Mouse (Mus musculus) hindbrain, embryonic 14.5 days (tissue): Measurements from ENCODE around the gene Csrp3. TPM values are rescaled to one million over a fixed set of nuclear protein-coding genes. Genes with fewer than 3 reads are reported as not detected.

ENCODE experiments used
- ATAC-seq: fragments of 200-750 bp; cut with Nextera tagmentation; 2 replicates; pipeline ENCODE4 v1.8.0; 2017; ENCODE audit warnings: moderate number of reproducible peaks, mild to moderate bottlenecking, moderate TSS enrichment, moderate library complexity; ENCODE audit not compliant: low FRiP score
- DNase-seq: peaks from one replicate; pipeline ENCODE4 v3.0.0-alpha.2; 2015; ENCODE audit warnings: low spot score
- H3K27ac ChIP-seq: fragments of 300-500 bp; sonication (generic); 2 replicates; pipeline ENCODE4 v1.5.1; 2014; ENCODE audit warnings: mild to moderate bottlenecking, moderate library complexity
- H3K27me3 ChIP-seq: fragments of 300-500 bp; sonication (generic); 2 replicates; pipeline ENCODE4 v1.6.1; 2014; ENCODE audit warnings: mild to moderate bottlenecking, low read length, mixed read lengths; ENCODE audit not compliant: control insufficient read depth, insufficient read depth
- H3K36me3 ChIP-seq: fragments of 300-500 bp; sonication (generic); replicated peaks from 2 replicates; pipeline ENCODE4 v1.6.1; 2014; ENCODE audit not compliant: control insufficient read depth, insufficient read depth
- H3K4me1 ChIP-seq: fragments of 300-500 bp; sonication (generic); replicated peaks from 2 replicates; pipeline ENCODE4 v1.6.1; 2014; ENCODE audit warnings: antibody characterized with exemption, low read length, mixed read lengths; ENCODE audit not compliant: control insufficient read depth, insufficient read depth
- H3K4me2 ChIP-seq: fragments of 300-500 bp; sonication (generic); replicated peaks from 2 replicates; pipeline ENCODE4 v1.6.1; 2014; ENCODE audit warnings: mild to moderate bottlenecking, moderate library complexity
- H3K4me3 ChIP-seq: fragments of 300-500 bp; sonication (generic); replicated peaks from 2 replicates; pipeline ENCODE4 v1.5.1; 2014; ENCODE audit warnings: mild to moderate bottlenecking, low read length
- H3K9ac ChIP-seq: fragments of 300-500 bp; sonication (generic); 2 replicates; pipeline ENCODE4 v1.6.1; 2014
- H3K9me3 ChIP-seq: fragments of 300-500 bp; sonication (generic); 2 replicates; pipeline ENCODE4 v1.6.1; 2016; ENCODE audit warnings: low read length; ENCODE audit not compliant: control insufficient read depth
- WGBS: fragments of 180-500 bp; shearing (Covaris S2); extraction: QIAGEN DNeasy Blood & Tissue Kit; methylation state at CpG from one replicate; pipeline ENCODE4 v1.1.7; 2014; 5-methylcytosine and 5-hydroxymethylcytosine counted together
- polyA plus RNA-seq: library from polyadenylated mRNA; unstranded; fragments of >200 nt; fragmentation: Nextera tagmentation; extraction: Ambion mirVana; gene quantifications from 2 replicates; pipeline ENCODE4 v1.2.1, GENCODE M21; 2014

The Csrp3 gene
- polyA plus RNA-seq, 1 experiment from 2014 or later = not detected

- Histone ChIP-seq H3K4me2 (no peak overlapping the region), H3K4me3 (no peak overlapping the region), H3K27me3 (peaks cover 7% of the 10 kb centered on the region; the same call in 1 of the 2 replicates), H3K27ac (no peak overlapping the region), H3K9me3 (no peaks in the 10 kb centered on the region), H3K4me1 (no peaks in the 10 kb centered on the region), H3K36me3 (peaks cover 74% of the 10 kb centered on the region), H3K9ac (no peak overlapping the region)
- 92% methylated on average over 6 of the region's 6 CpGs for WGBS
- ATAC-seq = no peak
- no peak for DNase-seq
Measured at GRCm38 (mm10) chr7:48825170-48825569, 22.7 kb downstream of the Csrp3 start.

GRCm38 (mm10) chr7:48824671-48825070, 23.2 kb downstream of the Csrp3 start:
- Histone ChIP-seq H3K4me2 (no peak overlapping the region), H3K4me1 (no peaks in the 10 kb centered on the region), H3K4me3 (no peak overlapping the region), H3K27me3 (peaks cover 7% of the 10 kb centered on the region; the same call in 1 of the 2 replicates), H3K27ac (no peak overlapping the region), H3K9ac (no peak overlapping the region), H3K36me3 (peaks cover 79% of the 10 kb centered on the region), H3K9me3 (no peaks in the 10 kb centered on the region)
- DNase-seq (no peak), ATAC-seq (no peak)
- WGBS = 95% methylated on average over 1 of the region's 1 CpGs

GRCm38 (mm10) chr7:48823621-48824020, 24.2 kb downstream of the Csrp3 start:
- ATAC-seq (no peak), DNase-seq (no peak)
- Histone ChIP-seq H3K4me3 (no peak overlapping the region), H3K4me1 (no peaks in the 10 kb centered on the region), H3K9me3 (no peaks in the 10 kb centered on the region), H3K27ac (no peak overlapping the region), H3K4me2 (no peak overlapping the region), H3K9ac (no peak overlapping the region), H3K27me3 (no peaks in the 10 kb centered on the region), H3K36me3 (peaks cover 89% of the 10 kb centered on the region)
- 97% methylated on average over 3 of the region's 3 CpGs for WGBS

GRCm38 (mm10) chr7:48821654-48822053, 26.2 kb downstream of the Csrp3 start:
- Histone ChIP-seq H3K36me3 (peaks cover 94% of the 10 kb centered on the region), H3K27ac (no peak overlapping the region), H3K4me2 (no peak overlapping the region), H3K9ac (no peak overlapping the region), H3K4me1 (no peaks in the 10 kb centered on the region), H3K9me3 (no peaks in the 10 kb centered on the region), H3K27me3 (no peaks in the 10 kb centered on the region), H3K4me3 (no peak overlapping the region)
- DNase-seq = no peak
- no peak for ATAC-seq
- 83% methylated on average over 5 of the region's 5 CpGs for WGBS

GRCm38 (mm10) chr7:48813594-48813993, 34.2 kb downstream of the Csrp3 start:
- H3K4me1 ChIP-seq = no peaks in the 10 kb centered on the region
- no peak overlapping the region for H3K27ac ChIP-seq
- H3K27me3 ChIP-seq = no peaks in the 10 kb centered on the region
- H3K36me3 ChIP-seq = peaks cover 84% of the 10 kb centered on the region
- ATAC-seq (no peak), DNase-seq (no peak)
- no peak overlapping the region for H3K4me2 ChIP-seq
- H3K9ac ChIP-seq = no peak overlapping the region
- WGBS = 98% methylated on average over 1 of the region's 1 CpGs
- no peaks in the 10 kb centered on the region for H3K9me3 ChIP-seq
- no peak overlapping the region for H3K4me3 ChIP-seq

GRCm38 (mm10) chr7:48812358-48812757, 35.5 kb downstream of the Csrp3 start:
- no peak for ATAC-seq
- Histone ChIP-seq H3K9ac (no peak overlapping the region), H3K27me3 (no peaks in the 10 kb centered on the region), H3K36me3 (peaks cover 81% of the 10 kb centered on the region), H3K9me3 (no peaks in the 10 kb centered on the region), H3K4me3 (no peak overlapping the region), H3K4me2 (no peak overlapping the region), H3K27ac (no peak overlapping the region), H3K4me1 (no peaks in the 10 kb centered on the region)
- DNase-seq = no peak

GRCm38 (mm10) chr7:48810652-48811051, 37.2 kb downstream of the Csrp3 start:
- 100% methylated on average over 1 of the region's 1 CpGs for WGBS
- H3K27ac ChIP-seq = no peak overlapping the region
- ATAC-seq = no peak
- no peak for DNase-seq
- H3K36me3 ChIP-seq = peaks cover 80% of the 10 kb centered on the region
- no peaks in the 10 kb centered on the region for H3K4me1 ChIP-seq
- no peak overlapping the region for H3K4me3 ChIP-seq
- no peaks in the 10 kb centered on the region for H3K27me3 ChIP-seq
- H3K9me3 ChIP-seq = no peaks in the 10 kb centered on the region
- H3K4me2 ChIP-seq = no peak overlapping the region
- H3K9ac ChIP-seq = no peak overlapping the region

- Histone ChIP-seq H3K27ac (no peak overlapping the region), H3K4me3 (no peak overlapping the region), H3K4me1 (no peaks in the 10 kb centered on the region), H3K9me3 (no peaks in the 10 kb centered on the region), H3K27me3 (no peaks in the 10 kb centered on the region), H3K9ac (no peak overlapping the region), H3K4me2 (no peak overlapping the region), H3K36me3 (peaks cover 82% of the 10 kb centered on the region)
- ATAC-seq = no peak
- DNase-seq = no peak
- 91% methylated on average over 4 of the region's 4 CpGs for WGBS
Measured at GRCm38 (mm10) chr7:48806587-48806986, 41.2 kb downstream of the Csrp3 start.

GRCm38 (mm10) chr7:48803381-48803780, 44.5 kb downstream of the Csrp3 start:
- H3K4me3 ChIP-seq = no peak overlapping the region

GRCm38 (mm10) chr7:48795130-48795529, 52.7 kb downstream of the Csrp3 start:
- Histone ChIP-seq H3K4me2 (no peak overlapping the region), H3K9ac (no peak overlapping the region), H3K4me3 (no peak overlapping the region), H3K27me3 (no peaks in the 10 kb centered on the region), H3K27ac (no peak overlapping the region), H3K9me3 (no peaks in the 10 kb centered on the region), H3K4me1 (peaks cover 13% of the 10 kb centered on the region), H3K36me3 (peaks cover 12% of the 10 kb centered on the region)
- 87% methylated on average over 3 of the region's 3 CpGs for WGBS
- ATAC-seq (no peak), DNase-seq (no peak)

More at GRCm38 (mm10) chr7:48803381-48803780, 44.5 kb downstream of the Csrp3 start:
- 68% methylated on average over 7 of the region's 7 CpGs for WGBS
- no peak for DNase-seq
- H3K27me3 ChIP-seq = no peaks in the 10 kb centered on the region
- no peak for ATAC-seq
- peak overlapping the region; percentile 45; the same call in 1 of the 2 replicates for H3K27ac ChIP-seq
- H3K4me2 ChIP-seq = no peak overlapping the region
- no peaks in the 10 kb centered on the region for H3K4me1 ChIP-seq
- H3K36me3 ChIP-seq = peaks cover 68% of the 10 kb centered on the region
- no peak overlapping the region for H3K9ac ChIP-seq
- H3K9me3 ChIP-seq = no peaks in the 10 kb centered on the region
